Mouse (Mus musculus) layer of hippocampus, adult 2 months (tissue): ENCODE measurements at regions not wholly inside any gene's neighbourhood (a gene's known extent, or its start where the extent isn't known, plus 50 kb on each side); places are given as distances from the start of the nearest gene placed in this dataset.

Experiments used
- DNase-seq, 2 experiments: peaks; one replicate each; pipeline ENCODE4 v3.0.0; 2022; ENCODE audit warnings: low spot score in 2 of 2
- H3K27ac ChIP-seq: fragments of 200-600 bp; 2 replicates; pipeline ENCODE4 v1.8.1; 2022
- H3K4me3 ChIP-seq: fragments of 200-600 bp; 2 replicates; pipeline ENCODE4 v1.8.1; 2022; ENCODE audit warnings: mild to moderate bottlenecking
- CTCF ChIP-seq: fragments of 200-600 bp; conservative IDR thresholded peaks from 2 replicates; pipeline ENCODE4 v1.8.1; 2022; ENCODE audit warnings: antibody characterized with exemption, mild to moderate bottlenecking, moderate library complexity

GRCm38 (mm10) chr19:51482168-51482907 lies 781.8 kb upstream of the Ins1 start:
- no peak overlapping the region for H3K27ac ChIP-seq
- peak; percentile 23 to 30 for DNase-seq
- no peak overlapping the region for H3K4me3 ChIP-seq
- TF ChIP-seq CTCF, result no peak
